Mouse (Mus musculus): ENCODE measurements around the gene Gid8. TPM values are rescaled to one million over a fixed set of nuclear protein-coding genes. Genes with fewer than 3 reads are reported as not detected.

Gene Gid8
- 34.9 and 35.5 TPM in 2 replicates for polyA plus RNA-seq (2012; rRNA removed)

- Histone ChIP-seq H3K36me3 (ENCODE audit: control insufficient read depth, insufficient read depth, low read length) (peaks cover 12% of the 10 kb centered on the region), H3K27me3 (ENCODE audit: control insufficient read depth, insufficient read depth, low read length) (no peaks in the 10 kb centered on the region), H3K4me1 (replicated peaks; ENCODE audit: control insufficient read depth, insufficient read depth, low read length) (peaks cover 17% of the 10 kb centered on the region), H3K4me3 (ENCODE audit: control insufficient read depth, insufficient read depth, low read length) (peak within 1 kb of the TSS; percentile 92), H3K27ac (ENCODE audit: control insufficient read depth, insufficient read depth, low read length) (peak within 1 kb of the TSS; percentile 55; the same call in 1 of the 2 replicates)
- WGBS, result under 1% methylated on average over 38 of the region's 43 CpGs
- TF ChIP-seq POLR2A (IDR thresholded peaks at IDR 0.05; ENCODE audit: control insufficient read depth, extremely low read depth, insufficient read depth, low read length, poor library complexity), result peak; percentile 26; the same call in 1 of the 2 replicates
- no peak for TF ChIP-seq CTCF (IDR thresholded peaks at IDR 0.05; ENCODE audit: borderline replicate concordance, control insufficient read depth, extremely low read depth, insufficient read depth, low read length, poor library complexity)
- peak; percentile 96 for DNase-seq
These were observed at the start of gene Gid8, which contains the start of gene Dido1 for GRCm38 (mm10) chr2:180709923-180710272. Gene Gid8, plus strand, starts transcription at chr2:180710117. Gene Dido1, minus strand, starts transcription at chr2:180709999.

DNA sequence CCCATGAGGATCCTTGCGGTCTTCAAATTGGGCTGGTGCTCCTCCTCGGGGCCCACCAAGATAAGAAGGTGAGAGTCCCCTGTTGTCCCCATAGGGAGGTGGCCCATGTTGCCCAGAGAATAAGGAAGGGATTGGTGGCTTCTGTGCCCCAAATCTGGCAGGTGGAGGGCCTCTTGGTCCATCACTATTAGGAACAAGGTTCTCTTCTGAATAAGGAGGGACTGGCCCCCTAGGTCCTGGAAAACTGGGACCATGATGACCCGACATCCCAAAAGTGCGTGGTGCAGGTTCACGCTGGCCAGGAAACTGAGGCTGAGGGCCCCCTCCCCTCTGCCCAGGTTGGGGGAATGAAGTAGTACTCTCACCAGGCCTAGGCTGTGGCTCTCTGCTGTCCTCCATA, 49.4 kb upstream of the Gid8 start:
- WGBS, result 94% methylated on average over 5 of the region's 5 CpGs
- no peaks in the 10 kb centered on the region for H3K27me3 ChIP-seq (ENCODE audit: control insufficient read depth, insufficient read depth, low read length)

DNA sequence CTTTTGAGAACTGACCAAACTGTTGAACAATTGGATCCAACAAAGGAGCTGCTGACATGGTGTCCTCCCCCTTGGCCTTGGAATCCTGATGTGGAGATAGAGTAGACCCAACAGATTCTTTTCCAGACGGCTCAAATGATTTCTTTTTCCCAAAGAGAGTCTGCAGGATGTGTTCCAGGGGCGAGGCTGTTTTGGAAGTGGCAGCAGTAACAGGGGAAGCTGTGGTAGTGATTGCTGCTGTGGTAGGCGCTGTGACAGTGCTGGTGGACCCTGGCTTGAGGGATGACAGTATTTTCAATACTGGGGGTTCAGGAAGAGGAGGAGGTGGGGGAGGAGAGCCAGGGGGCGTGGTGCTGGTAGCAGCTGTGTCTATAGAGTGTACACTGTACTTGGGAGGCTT, 47.9 kb upstream of the Gid8 start:
- no peak for TF ChIP-seq POLR2A (IDR thresholded peaks at IDR 0.05; ENCODE audit: control insufficient read depth, extremely low read depth, insufficient read depth, low read length, poor library complexity)
- no peak for TF ChIP-seq CTCF (IDR thresholded peaks at IDR 0.05; ENCODE audit: borderline replicate concordance, control insufficient read depth, extremely low read depth, insufficient read depth, low read length, poor library complexity)
- peaks cover 13% of the 10 kb centered on the region; the same call in 1 of the 2 replicates for H3K36me3 ChIP-seq (ENCODE audit: control insufficient read depth, insufficient read depth, low read length)
- DNase-seq, result no peak
- H3K4me1 ChIP-seq (replicated peaks; ENCODE audit: control insufficient read depth, insufficient read depth, low read length), result no peaks in the 10 kb centered on the region
- H3K27me3 ChIP-seq (ENCODE audit: control insufficient read depth, insufficient read depth, low read length), result no peaks in the 10 kb centered on the region
- H3K4me3 ChIP-seq (ENCODE audit: control insufficient read depth, insufficient read depth, low read length), result no peak overlapping the region
- H3K27ac ChIP-seq (ENCODE audit: control insufficient read depth, insufficient read depth, low read length), result no peak overlapping the region
- 92% methylated on average over 4 of the region's 4 CpGs for WGBS

More for the DNA sequence above, 49.4 kb upstream of the Gid8 start:
- Histone ChIP-seq H3K36me3 (ENCODE audit: control insufficient read depth, insufficient read depth, low read length) (peaks cover 10% of the 10 kb centered on the region; the same call in 1 of the 2 replicates), H3K4me3 (ENCODE audit: control insufficient read depth, insufficient read depth, low read length) (no peak overlapping the region), H3K27ac (ENCODE audit: control insufficient read depth, insufficient read depth, low read length) (no peak overlapping the region), H3K4me1 (replicated peaks; ENCODE audit: control insufficient read depth, insufficient read depth, low read length) (no peaks in the 10 kb centered on the region)
- TF ChIP-seq POLR2A (IDR thresholded peaks at IDR 0.05; ENCODE audit: control insufficient read depth, extremely low read depth, insufficient read depth, low read length, poor library complexity), result no peak
- TF ChIP-seq CTCF (IDR thresholded peaks at IDR 0.05; ENCODE audit: borderline replicate concordance, control insufficient read depth, extremely low read depth, insufficient read depth, low read length, poor library complexity), result no peak
- DNase-seq, result no peak

GRCm38 (mm10) chr2:180676706-180677105, 33.2 kb upstream of the Gid8 start:
- Histone ChIP-seq H3K27me3 (ENCODE audit: control insufficient read depth, insufficient read depth, low read length) (no peaks in the 10 kb centered on the region), H3K36me3 (ENCODE audit: control insufficient read depth, insufficient read depth, low read length) (peaks cover 37% of the 10 kb centered on the region), H3K4me1 (replicated peaks; ENCODE audit: control insufficient read depth, insufficient read depth, low read length) (no peaks in the 10 kb centered on the region), H3K27ac (ENCODE audit: control insufficient read depth, insufficient read depth, low read length) (no peak overlapping the region), H3K4me3 (ENCODE audit: control insufficient read depth, insufficient read depth, low read length) (no peak overlapping the region)
- TF ChIP-seq POLR2A (IDR thresholded peaks at IDR 0.05; ENCODE audit: control insufficient read depth, extremely low read depth, insufficient read depth, low read length, poor library complexity) (no peak), CTCF (IDR thresholded peaks at IDR 0.05; ENCODE audit: borderline replicate concordance, control insufficient read depth, extremely low read depth, insufficient read depth, low read length, poor library complexity) (no peak)
- WGBS, result 95% methylated on average over 2 of the region's 2 CpGs
- DNase-seq, result no peak

GRCm38 (mm10) chr2:180678609-180679140, 31.2 kb upstream of the Gid8 start:
- H3K4me1 ChIP-seq (replicated peaks; ENCODE audit: control insufficient read depth, insufficient read depth, low read length), result 0 out of 2 replicates have a peak, but pooled peaks cover 2% of the 10 kb centered on the region
- 13% methylated on average over 4 of the region's 4 CpGs for WGBS
- H3K36me3 ChIP-seq (ENCODE audit: control insufficient read depth, insufficient read depth, low read length), result peaks cover 38% of the 10 kb centered on the region
- no peaks in the 10 kb centered on the region for H3K27me3 ChIP-seq (ENCODE audit: control insufficient read depth, insufficient read depth, low read length)
- 0 out of 2 replicates have a peak, but pooled peaks have one; percentile 28 for TF ChIP-seq CTCF (IDR thresholded peaks at IDR 0.05; ENCODE audit: borderline replicate concordance, control insufficient read depth, extremely low read depth, insufficient read depth, low read length, poor library complexity)
- no peak for TF ChIP-seq POLR2A (IDR thresholded peaks at IDR 0.05; ENCODE audit: control insufficient read depth, extremely low read depth, insufficient read depth, low read length, poor library complexity)
- H3K4me3 ChIP-seq (ENCODE audit: control insufficient read depth, insufficient read depth, low read length), result no peak overlapping the region
- DNase-seq, result peak; percentile 75
- no peak overlapping the region for H3K27ac ChIP-seq (ENCODE audit: control insufficient read depth, insufficient read depth, low read length)

DNA sequence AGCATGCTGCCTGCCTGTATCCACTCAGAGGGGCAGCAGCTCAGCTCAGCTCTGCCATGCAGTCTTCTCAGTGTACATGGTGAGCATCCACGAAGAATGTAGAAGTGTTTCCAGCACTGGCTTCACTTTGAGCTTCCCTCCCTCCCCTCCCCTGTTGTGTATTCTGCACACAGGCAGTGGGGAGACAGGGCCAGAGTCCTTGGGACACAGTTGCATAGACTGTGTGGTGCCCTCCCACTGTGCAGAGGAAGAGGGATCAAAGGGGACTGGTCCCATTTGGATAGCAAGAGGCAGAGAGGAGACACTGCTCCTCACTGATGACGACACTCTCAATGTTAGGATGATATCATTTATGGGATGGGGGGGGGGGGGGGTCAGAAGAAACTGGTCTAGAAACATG, 28.7 kb upstream of the Gid8 start:
- Histone ChIP-seq H3K4me3 (ENCODE audit: control insufficient read depth, insufficient read depth, low read length) (no peak overlapping the region), H3K36me3 (ENCODE audit: control insufficient read depth, insufficient read depth, low read length) (peaks cover 50% of the 10 kb centered on the region), H3K27ac (ENCODE audit: control insufficient read depth, insufficient read depth, low read length) (no peak overlapping the region), H3K4me1 (replicated peaks; ENCODE audit: control insufficient read depth, insufficient read depth, low read length) (peaks cover 4% of the 10 kb centered on the region; the same call in 1 of the 2 replicates), H3K27me3 (ENCODE audit: control insufficient read depth, insufficient read depth, low read length) (no peaks in the 10 kb centered on the region)
- 80% methylated on average over 2 of the region's 2 CpGs for WGBS
- no peak for TF ChIP-seq POLR2A (IDR thresholded peaks at IDR 0.05; ENCODE audit: control insufficient read depth, extremely low read depth, insufficient read depth, low read length, poor library complexity)
- DNase-seq, result no peak

DNA sequence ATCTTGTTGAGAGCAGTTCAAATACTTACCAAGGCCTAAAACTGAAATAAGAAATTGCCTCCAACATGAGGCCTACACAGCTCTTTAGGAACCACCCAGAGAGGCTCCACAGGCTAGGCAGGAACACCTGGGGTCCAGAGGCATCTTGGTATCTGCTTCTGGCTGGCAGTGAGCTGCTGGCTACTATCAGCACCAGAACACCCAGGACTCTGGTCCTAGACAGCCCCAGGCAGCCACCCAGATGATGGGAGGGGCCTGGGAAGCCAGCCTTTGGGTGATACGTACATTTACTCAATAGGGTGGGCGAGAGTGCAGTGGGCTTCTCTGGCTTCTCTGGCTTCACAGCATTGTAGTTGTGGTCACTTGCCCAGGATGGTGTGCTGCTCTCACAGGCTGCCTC, 26.4 kb upstream of the Gid8 start:
- Histone ChIP-seq H3K4me3 (ENCODE audit: control insufficient read depth, insufficient read depth, low read length) (no peak overlapping the region), H3K27ac (ENCODE audit: control insufficient read depth, insufficient read depth, low read length) (no peak overlapping the region), H3K36me3 (ENCODE audit: control insufficient read depth, insufficient read depth, low read length) (peaks cover 72% of the 10 kb centered on the region), H3K27me3 (ENCODE audit: control insufficient read depth, insufficient read depth, low read length) (no peaks in the 10 kb centered on the region), H3K4me1 (replicated peaks; ENCODE audit: control insufficient read depth, insufficient read depth, low read length) (peaks cover 4% of the 10 kb centered on the region; the same call in 1 of the 2 replicates)
- no peak for DNase-seq
- WGBS, result 96% methylated on average over 2 of the region's 2 CpGs
- TF ChIP-seq POLR2A (IDR thresholded peaks at IDR 0.05; ENCODE audit: control insufficient read depth, extremely low read depth, insufficient read depth, low read length, poor library complexity), result no peak
- no peak for TF ChIP-seq CTCF (IDR thresholded peaks at IDR 0.05; ENCODE audit: borderline replicate concordance, control insufficient read depth, extremely low read depth, insufficient read depth, low read length, poor library complexity)
